Mouse (Mus musculus): ENCODE results near the gene St3gal2.
"Not testable (repeated sequence)": the region's sequence is repeated elsewhere in the genome, so short reads cannot be mapped to it uniquely, and the experiment has no call there.

St3gal2 gene

GRCm38 (mm10) chr8:110911576-110912570 lies 7.8 kb upstream of the St3gal2 start:
- peak; percentile 40 for DNase-seq (ENCODE audit: low read depth)

- no peak for DNase-seq (ENCODE audit: low read depth)
These were observed 2.3 kb upstream of the St3gal2 start for GRCm38 (mm10) chr8:110917415-110917814.

GRCm38 (mm10) chr8:110918027-110918426 lies 1.7 kb upstream of the St3gal2 start:
- no peak for DNase-seq (ENCODE audit: low read depth)

- DNase-seq (ENCODE audit: low read depth), result no peak
These were observed 1.3 kb upstream of the St3gal2 start for GRCm38 (mm10) chr8:110918460-110918859.

GRCm38 (mm10) chr8:110920032-110920772 lies 480 bp downstream of the St3gal2 start:
- DNase-seq (ENCODE audit: low read depth), result no peak

GRCm38 (mm10) chr8:110920773-110921277 lies 1.1 kb downstream of the St3gal2 start:
- DNase-seq (ENCODE audit: low read depth), result peak; percentile 29

GRCm38 (mm10) chr8:110921492-110922230 lies 1.9 kb downstream of the St3gal2 start:
- no peak for DNase-seq (ENCODE audit: low read depth)

- peak; percentile 39 for DNase-seq (ENCODE audit: low read depth)
These were observed 6.0 kb downstream of the St3gal2 start for GRCm38 (mm10) chr8:110925691-110926140.

GRCm38 (mm10) chr8:110926690-110927089 lies 7.0 kb downstream of the St3gal2 start:
- DNase-seq (ENCODE audit: low read depth), result no peak

GRCm38 (mm10) chr8:110928435-110928834 lies 8.7 kb downstream of the St3gal2 start:
- DNase-seq (ENCODE audit: low read depth), result peak; percentile 25

GRCm38 (mm10) chr8:110929066-110929465 lies 9.3 kb downstream of the St3gal2 start:
- DNase-seq (ENCODE audit: low read depth), result peak; percentile 74

GRCm38 (mm10) chr8:110929672-110930071 lies 9.9 kb downstream of the St3gal2 start:
- not testable (repeated sequence) for DNase-seq (ENCODE audit: low read depth)

GRCm38 (mm10) chr8:110931176-110931939 lies 11.6 kb downstream of the St3gal2 start:
- DNase-seq (ENCODE audit: low read depth), result no peak

- DNase-seq (ENCODE audit: low read depth), result no peak
These were observed 12.7 kb downstream of the St3gal2 start for GRCm38 (mm10) chr8:110932444-110932843.

- DNase-seq (ENCODE audit: low read depth), result no peak
These were observed 13.6 kb downstream of the St3gal2 start for GRCm38 (mm10) chr8:110933272-110933671.

GRCm38 (mm10) chr8:110936217-110936616 lies 16.5 kb downstream of the St3gal2 start:
- no peak for DNase-seq (ENCODE audit: low read depth)

GRCm38 (mm10) chr8:110938882-110939589 lies 19.3 kb downstream of the St3gal2 start:
- DNase-seq (ENCODE audit: low read depth), result peak; percentile 88

GRCm38 (mm10) chr8:110940682-110941452 lies 21.1 kb downstream of the St3gal2 start:
- no peak for DNase-seq (ENCODE audit: low read depth)

GRCm38 (mm10) chr8:110941453-110941948 lies 21.8 kb downstream of the St3gal2 start:
- no peak for DNase-seq (ENCODE audit: low read depth)
